Mouse (Mus musculus) ES-Bruce4 (cell line): ENCODE measurements around the gene Heg1.

ENCODE experiments used
- CTCF ChIP-seq: IDR thresholded peaks from one replicate; pipeline ENCODE4 v1.8.1; 2011; ENCODE audit warnings: low read depth, low read length
- EP300 ChIP-seq: IDR thresholded peaks from 2 replicates; pipeline ENCODE4 v1.6.1; 2011; ENCODE audit warnings: low read depth, low read length; ENCODE audit not compliant: insufficient read depth

DNA sequence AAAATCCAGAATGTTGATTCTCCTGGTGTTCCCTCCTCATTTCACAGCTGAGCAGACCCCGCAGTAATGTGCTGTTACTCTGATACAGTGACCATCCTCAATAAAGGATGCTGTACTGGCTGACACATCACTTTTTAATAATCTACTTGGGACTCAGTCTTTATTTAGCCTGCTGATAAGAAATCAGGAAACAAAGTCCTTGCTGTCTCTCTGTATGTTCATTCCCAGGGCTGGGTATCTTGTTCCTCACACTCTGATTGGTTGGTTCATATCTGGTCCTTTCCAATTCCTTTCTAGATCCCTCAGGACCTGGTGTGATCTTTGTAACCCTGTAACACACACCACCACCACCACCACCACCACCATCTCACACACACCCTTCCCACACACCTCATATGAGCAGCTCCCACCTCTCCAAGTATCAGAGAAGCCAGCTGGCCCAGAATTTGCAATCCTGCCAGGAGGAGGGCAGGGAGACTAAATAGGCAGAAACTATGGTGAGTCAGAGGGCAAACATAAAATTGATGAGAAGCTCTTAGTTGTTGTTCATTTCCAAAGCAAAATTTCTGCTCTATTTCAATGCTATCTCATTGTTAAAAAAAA is 91.7 kb downstream of the Heg1 start:
- TF ChIP-seq CTCF (no peak), EP300 (no peak)
